Mouse (Mus musculus) cerebellum, adult 2 months (tissue): ENCODE data around the gene Gm21981.

ENCODE experiments used
- CTCF ChIP-seq: fragments of 200-500 bp; IDR thresholded peaks from 2 replicates; pipeline ENCODE4 v1.5.1; 2011; ENCODE audit warnings: low read depth, mild to moderate bottlenecking, control low read depth, low read length, moderate library complexity, borderline replicate concordance; ENCODE audit not compliant: insufficient read depth
- POLR2A ChIP-seq: fragments of 200-500 bp; IDR thresholded peaks from 2 replicates; pipeline ENCODE4 v1.6.1; 2011; ENCODE audit warnings: low read length, control low read depth, borderline replicate concordance; ENCODE audit not compliant: insufficient read depth

DNA sequence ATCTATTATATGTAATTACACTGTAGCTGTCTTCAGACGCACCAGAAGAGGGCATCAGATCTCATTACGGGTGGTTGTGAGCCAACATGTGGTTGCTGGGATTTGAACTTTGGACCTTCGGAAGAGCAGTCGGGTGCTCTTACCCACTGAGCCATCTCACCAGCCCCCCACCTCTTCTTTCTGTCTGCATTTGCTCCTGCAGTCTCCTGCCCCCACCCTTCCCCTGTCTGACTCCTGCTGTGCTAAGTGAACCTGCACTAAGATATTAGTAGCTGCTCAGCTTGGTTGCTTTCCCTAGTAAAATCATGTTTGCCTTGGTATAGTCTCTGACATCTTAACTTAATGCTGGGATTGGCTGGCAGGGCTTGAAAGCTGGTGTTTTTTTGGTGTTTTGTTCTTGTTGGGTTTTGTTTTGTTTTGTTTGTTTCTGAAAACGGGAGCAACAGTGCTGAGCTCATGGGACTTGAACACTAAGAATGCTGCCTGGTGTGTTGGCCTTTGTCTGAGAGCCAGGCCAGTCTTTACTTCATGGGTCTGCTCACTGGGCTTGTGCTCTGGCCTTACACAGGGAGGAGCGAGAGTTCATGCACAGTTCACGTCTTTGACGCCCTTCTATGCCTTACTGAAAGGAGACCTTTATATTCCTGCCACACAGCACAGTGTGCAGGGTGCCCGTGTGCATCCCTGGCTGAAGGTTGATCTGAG lies 31.1 kb downstream of the Gm21981 start:
- no peak for TF ChIP-seq POLR2A
- TF ChIP-seq CTCF: no peak
